Mouse (Mus musculus): ENCODE data around the gene Prkar1b. TPM values are rescaled to one million over a fixed set of nuclear protein-coding genes. Genes with fewer than 3 reads are reported as not detected.
A peak's percentile ranks its signal among the peaks of the same experiment; 100 is the strongest.

Prkar1b gene
- total RNA-seq, 4 experiments from 2014 or later = 2.1 to 2.7 (median 2.3) TPM

DNA sequence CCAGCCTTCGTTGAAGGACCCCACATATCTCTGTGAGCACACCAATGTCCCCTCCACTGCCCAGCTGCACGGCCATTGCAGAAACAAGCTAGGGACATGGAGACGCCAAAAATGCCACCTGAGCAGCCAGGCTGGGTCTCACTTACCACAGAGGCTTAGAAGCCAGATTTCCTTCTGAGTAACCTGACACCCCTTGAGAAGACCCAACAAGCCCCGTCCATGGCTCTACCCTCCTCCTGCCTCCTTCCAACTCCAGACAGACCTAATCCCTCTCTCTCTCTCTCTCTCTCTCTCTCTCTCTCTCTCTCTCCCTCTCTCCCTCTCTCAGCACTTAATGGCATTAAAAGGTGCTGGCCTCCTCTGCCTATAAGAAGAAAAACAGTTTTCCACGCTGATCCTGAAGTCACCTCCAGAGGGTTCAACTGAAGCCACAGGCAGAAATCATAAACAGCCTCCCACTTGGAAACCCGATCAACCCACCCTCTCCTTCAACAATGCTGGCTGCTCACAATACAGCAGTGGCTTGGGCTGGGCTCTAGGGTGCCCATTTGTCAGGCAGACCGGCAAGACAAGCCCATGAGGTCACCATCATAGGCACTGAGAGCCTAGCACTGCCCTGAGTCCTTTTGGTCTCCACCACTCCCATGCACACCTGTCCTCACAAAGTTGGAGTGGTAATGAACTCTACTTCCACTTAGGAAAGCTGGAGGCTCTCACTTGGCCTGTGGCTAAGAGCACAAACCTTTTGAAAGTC, 82.8 kb downstream of the Prkar1b start:
- no peak for DNase-seq (ENCODE audit: low spot score)

DNA sequence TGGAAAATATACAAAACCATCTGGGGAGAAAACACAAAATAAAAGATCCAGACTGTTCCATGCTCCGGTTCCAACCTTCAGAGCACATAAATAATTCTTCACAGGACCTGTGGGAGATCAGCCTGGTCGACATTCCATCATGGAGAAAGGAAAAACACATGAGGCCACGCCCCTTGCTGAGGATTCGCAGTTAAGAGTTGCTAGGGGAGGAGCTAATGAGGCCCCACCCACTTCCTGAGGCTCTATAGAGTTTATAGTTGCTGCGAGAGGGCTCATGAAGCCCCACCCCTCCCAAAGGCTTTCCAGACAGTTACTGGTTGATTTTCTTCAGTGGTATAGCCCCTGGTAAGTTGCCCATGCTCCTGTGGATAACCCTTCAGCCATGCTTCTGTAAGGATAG, 85.2 kb downstream of the Prkar1b start:
- no peak for DNase-seq (ENCODE audit: low spot score)

DNA sequence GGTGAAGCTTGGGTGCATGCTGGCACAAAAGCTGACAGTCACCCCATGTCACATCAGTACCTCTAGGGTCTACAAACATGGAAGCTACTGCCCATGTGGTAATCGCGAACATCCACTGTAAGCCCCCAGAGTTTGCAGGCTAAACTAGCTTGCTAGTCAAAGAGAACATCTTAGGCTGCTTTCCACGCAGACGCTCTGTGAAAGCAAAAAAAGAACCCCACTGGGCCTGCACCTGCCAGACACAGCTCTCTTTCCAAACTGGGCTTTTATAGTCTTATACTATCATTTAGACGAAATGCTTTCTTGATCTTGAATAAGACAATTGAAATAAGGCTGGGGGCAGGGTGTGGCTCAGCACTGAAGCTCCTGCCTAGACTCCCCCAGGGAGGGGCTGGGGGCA, 88.1 kb downstream of the Prkar1b start:
- no peak for DNase-seq (ENCODE audit: low spot score)

DNA sequence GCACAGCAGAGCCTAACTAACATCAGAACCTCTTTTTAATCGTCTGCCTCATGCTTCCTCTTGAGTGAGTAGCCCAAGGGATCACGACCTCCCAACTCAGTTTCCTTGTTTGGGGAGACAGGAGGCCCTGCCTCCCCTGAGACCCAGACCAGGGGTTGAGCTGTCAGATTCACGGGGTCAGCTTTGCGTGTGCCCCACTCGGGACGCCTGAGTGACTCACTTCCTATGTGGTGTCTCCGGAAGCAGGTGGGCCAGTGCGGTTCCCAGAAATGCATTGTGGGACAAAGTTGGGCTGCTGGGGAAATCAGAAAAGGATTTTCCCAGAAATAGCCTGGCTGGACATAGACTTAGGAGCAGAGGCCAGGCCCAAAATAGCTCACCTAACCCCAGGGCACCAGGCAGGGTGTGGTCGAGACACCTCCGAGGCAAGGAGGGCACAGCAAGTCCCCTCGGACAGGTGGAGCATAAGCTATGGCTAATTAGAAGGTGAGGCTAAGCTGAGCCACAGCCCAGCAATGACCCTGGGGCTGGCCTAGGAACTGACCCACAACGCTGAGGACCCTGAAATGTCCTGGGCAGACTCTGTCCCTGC, 89.2 kb downstream of the Prkar1b start:
- peak; percentile 17 for DNase-seq (ENCODE audit: low spot score)

DNA sequence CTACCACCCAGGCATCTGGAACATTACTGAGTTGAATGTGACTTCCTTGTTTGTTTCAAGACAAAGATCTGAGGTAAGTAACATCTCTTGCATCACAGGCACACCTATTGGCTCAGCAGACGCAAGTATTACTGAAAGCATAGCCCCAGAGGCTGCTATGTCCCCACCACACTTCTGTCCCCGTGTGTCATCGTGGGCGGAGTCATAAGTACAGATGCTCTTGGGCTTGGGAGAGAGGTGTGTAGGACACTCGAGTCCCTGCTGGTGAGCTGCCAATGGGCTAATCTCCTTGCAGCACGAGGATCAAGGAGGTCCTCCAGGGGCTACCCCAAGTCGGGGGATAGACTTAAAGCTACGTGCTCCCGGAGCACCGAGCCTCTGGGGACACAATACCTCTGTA, 96.6 kb downstream of the Prkar1b start:
- no peak for DNase-seq (ENCODE audit: low spot score)

DNA sequence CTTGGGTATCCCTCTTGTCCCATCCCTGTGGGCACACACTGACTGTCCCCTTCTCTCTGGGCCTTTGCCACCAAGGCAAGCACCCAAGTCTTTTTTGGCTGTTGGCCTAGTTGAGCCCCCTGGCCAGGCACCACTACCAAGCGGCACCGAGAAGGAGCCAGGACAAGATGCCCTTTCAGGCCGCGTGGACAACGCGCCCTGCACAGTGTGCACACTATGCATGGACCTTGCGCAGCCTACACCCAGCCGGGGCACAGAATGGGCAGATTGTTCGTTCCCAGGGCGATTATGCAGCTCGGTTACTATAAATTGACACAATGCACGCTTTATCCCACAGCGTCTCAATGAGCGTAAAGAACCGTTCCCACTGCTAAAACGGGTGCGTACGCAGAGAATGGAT, 98.5 kb downstream of the Prkar1b start:
- no peak for DNase-seq (ENCODE audit: low spot score)

DNA sequence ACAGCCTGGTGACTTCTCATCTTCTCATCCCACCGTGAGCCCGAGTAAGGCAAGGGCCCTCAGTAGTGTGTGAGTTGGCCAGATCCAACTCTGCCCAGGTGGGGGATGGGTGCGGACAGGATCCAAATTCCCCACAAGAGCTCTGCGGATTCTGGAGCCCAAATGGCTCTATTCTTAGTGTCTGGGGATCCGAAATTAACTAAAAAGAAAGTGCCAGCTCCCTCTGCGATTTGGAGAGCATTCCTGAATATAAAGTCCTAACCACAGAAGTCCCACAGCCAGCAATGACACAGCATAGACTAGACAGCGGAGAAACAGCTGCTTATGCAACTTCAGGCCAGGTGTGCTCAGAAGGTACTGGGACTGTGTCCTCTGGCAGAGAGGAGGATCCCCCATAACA, 100.4 kb downstream of the Prkar1b start:
- no peak for DNase-seq (ENCODE audit: low spot score)

DNA sequence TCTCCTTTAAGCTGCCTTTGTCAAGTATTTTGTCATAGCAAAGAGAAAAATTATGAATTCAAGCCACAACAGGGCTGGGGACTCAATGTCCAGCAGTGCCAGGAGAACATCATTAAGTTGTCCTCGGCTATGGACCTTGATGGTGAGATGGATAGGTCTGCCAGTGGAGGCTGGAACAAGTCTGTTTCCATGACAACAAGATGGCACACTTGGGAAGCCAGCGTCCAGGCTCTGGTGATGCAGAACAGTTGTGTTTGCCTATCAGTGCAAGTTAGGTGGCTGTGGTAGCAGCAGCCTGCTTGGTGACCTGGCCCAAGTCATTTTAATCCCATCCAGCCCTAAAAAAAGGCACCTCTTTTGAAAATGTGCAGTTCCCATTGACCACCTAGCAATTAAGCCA, 102.6 kb downstream of the Prkar1b start:
- DNase-seq (ENCODE audit: low spot score) = no peak

DNA sequence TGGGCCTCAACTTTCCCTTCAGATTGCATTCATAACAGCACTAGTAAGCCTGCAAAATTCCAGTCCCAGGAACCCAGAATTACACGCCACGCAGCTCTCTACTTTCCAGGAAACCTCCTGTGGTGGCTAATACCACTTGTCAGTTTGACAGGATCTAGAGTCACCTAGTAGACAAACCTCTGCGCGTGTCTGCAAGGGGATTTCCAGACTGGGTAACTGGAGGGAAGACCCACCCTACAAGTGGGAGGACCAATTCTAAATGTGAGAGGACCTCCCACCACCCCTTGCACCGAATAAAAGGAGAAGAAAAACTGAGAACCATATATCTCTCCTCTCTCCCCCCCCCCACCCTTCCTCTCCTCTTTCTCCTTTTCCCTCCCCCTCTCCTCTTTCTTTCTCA, 103.2 kb downstream of the Prkar1b start:
- no peak for DNase-seq (ENCODE audit: low spot score)

DNA sequence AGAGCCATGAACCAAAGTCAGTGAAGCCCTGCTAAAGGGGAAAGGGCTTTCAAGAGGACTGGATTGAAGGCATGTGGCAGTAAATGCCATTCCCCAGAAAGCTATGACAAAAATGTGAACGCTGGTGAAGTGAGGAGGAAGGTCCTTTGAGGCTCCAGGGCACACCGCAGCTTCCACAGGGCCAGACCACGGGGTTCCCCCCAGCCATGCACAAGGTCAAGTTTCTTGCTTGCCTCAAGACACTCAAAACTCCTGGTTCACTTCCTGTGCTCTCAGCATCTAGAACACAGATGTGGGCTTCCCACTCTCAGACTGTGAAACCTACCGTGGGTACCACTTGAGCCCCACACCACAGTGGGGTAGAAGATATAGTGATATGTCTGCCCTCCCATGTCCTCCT, 106.3 kb downstream of the Prkar1b start:
- no peak for DNase-seq (ENCODE audit: low spot score)

DNA sequence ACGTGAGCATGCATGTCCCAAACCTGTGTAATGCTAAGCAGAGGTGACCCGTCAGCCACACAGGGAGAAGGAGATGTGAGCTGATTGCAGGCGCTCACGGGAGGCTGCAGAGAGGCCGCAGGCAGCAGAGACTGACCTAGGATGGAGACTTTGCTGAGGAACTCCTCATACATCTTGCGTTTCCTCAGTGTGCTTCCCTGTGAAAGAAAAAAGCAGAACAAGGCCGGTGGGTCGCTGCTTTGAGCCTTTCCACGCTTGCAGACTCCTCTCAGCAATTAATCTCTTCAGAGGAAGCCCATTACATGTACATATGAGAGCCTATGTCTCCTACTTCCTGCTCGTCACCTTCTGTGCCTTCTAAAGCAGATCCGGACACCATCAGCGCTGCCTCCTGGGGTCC, 107.5 kb downstream of the Prkar1b start:
- DNase-seq (ENCODE audit: low spot score) = no peak

DNA sequence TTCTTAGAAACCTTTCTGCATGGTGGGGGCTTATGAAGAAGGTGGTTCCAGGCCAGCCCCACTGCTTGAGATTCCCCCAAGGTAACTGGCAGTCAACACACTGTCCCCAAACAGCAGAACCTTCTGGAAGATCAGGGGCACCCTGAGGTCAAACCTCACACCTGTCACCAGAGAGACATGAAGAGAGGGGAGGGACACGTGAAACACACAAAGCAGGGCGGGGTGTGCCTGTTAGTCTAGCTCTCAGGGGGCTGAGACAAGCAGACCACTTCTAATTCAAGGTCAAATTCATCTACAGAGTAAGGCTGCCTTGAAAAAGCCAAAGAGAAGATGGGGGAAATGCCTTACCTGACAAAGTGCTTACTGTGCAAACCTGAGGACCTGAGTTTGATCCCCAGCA, 114.6 kb downstream of the Prkar1b start:
- no peak for DNase-seq (ENCODE audit: low spot score)

DNA sequence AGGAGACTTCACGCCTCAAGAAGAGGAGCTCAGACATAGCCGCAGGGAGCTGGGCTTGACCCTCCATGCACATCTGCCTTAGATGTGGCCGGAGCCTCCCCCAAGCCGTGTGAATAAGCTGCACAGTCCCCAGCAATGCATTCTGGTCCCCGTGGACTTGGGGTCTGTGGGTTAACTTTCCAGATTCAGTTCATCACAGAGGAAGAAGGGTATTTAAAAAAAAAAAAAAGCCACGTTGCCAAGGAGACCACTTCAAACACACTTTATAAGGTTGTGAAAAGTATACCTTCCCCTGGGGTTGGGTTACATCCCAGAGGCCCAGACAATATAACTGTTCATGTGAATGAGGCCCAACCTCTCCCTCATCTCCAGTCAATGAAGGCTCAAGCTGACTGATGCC, 115.1 kb downstream of the Prkar1b start:
- no peak for DNase-seq (ENCODE audit: low spot score)

DNA sequence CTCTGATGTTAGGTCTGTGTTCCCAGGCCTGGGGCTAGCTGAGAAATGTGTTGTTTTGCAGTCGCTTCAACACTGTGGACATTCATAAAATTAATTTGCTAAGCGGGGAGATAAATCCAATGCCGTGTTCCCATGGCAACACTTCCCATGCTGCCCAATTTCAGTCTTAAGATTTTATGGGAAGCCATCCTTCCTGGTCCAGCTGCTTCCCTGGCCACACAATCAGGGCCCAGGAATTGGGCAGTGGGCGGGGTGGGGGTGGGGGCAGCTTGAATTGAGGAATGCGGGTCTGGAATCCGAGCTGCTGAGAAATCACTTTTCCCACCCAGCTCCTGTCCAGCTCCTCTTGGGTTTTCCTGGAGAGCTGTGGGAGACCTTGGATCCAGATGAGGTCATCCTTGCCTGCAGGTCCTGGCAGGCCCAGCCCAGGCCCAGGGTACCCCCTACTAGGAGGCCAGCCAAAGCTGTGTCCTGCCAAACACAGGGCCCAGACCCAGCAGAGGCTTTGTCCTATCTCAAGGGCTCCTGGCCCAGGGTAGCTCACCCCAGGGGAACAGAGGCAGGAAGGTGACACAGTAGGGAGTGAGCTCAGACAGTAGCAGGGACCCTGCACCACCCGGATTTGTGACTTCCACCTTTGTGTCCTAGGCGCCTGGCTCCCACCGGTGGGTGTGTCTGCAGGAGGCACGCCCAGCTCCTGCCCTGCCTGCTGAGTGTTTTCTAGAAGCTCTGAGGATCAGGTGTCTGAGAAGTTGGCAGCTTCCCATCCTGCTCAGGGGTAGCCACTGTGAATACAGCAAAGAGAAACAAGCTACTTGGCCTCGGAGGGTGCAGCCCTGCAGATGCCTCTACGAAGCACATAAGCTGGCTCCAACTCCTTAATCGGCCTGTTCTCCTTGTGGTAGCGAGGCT, 116.1 kb downstream of the Prkar1b start:
- no peak for DNase-seq (ENCODE audit: low spot score)

DNA sequence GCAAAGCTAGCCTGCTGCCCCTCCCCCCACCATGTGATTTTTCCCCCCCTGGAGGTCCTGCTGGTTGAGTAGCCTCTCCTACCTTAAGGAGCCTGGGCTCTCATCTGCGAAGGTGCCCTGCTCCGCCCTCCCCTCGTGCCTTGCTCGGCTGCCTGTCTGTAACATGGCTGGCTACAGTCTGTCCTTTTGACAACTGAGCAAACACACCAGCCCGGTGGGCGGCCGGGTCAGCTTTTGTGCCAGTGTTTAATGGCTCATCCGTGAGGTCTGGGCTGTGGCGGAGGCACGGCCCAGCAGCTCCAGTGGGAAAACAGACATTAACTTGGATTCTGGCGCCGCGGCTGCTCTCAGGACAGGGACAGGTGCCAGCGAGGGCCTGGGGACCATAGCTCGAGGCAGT, 122.2 kb downstream of the Prkar1b start:
- no peak for DNase-seq (ENCODE audit: low spot score)

DNA sequence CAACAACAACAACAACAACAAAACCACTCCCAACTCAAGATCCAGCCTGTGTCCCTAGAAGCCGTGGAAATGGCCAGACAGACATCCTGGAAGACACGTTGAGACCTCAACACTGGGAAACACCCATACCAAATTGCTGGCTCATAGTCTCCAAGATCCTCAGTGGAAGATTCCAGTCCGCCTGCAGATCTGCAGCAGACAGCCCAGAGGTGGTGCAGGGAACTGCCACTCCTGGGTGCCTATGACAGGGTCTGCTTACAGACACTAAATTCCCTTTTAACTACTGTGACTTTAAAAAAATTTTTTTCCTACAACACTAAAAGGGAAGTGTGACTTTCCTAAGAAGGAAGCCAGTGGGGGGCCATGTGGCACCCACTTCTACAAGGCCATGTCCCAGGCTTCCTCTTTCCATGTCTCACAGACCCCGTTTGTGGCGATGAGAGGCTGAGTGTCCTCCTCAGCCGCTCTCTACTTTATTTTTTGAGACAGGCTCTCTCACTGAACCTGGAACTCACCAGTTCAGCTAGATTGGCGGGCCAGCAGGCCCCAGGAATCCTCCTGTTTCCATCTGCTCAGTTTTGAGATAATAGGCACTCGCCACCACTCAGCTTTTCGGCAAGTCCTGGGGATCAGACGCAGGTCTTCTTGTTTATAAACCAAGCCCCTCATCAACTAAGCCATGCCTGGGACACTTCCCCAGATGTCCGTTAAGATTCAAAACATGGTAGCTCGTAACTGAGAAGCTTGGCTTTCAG, 125.3 kb downstream of the Prkar1b start:
- DNase-seq (ENCODE audit: low spot score) = peak; percentile 21

DNA sequence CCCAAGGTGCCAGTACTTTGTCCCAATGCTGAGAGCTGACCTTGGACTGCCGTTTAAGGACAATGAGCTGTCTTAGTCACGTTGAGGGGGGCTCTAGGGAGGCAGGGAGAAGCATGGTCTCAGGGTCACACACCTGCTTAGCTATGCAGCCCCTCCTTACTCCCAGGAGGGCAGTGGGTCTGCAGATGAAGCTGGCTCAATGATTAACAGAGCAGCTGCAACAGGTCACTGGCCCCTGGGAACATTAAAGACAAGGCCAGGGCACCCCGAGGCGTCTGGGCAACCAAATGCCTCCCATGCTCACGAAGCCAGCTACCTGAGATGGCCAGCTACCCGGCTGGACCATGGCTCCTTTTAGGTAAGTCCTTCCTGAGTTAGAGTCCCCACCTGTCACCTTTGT, 129.2 kb downstream of the Prkar1b start:
- no peak for DNase-seq (ENCODE audit: low spot score)

DNA sequence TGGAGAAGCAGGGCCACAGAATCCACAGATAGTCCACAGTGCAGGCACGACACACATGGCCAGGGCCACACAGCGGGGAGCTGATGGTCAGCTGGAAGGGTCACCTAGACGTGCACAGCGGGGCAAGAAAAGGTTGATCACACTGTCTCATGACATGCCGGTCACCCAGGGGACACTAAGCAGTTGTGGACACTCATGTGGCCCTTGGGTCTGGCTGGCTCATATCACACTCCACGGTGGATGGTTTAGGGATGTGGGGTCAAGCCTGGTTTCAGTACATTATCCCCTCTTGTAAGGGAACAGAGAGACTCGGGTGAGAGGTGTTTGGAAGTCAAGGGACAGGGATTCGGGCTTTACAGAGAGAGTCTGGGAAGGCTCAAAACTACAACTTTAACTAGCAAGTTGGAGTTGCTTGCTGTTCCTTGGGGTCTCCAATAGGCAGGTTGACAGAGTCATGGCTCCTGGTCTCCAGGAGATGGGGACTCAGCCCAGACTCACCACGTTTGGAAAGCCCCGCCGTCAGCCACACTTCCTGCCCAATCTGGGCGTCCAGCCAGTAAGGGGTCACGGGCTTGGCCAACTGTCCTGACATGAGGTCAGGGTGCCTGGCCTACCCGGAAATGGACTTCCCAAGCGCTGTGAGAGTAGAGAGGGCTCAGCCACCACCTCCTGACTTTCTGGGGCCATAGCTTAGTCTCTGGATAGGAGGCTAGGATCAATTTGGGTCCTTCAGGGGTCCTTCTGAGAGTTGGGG, 132.3 kb downstream of the Prkar1b start:
- DNase-seq (ENCODE audit: low spot score) = peak; percentile 87

DNA sequence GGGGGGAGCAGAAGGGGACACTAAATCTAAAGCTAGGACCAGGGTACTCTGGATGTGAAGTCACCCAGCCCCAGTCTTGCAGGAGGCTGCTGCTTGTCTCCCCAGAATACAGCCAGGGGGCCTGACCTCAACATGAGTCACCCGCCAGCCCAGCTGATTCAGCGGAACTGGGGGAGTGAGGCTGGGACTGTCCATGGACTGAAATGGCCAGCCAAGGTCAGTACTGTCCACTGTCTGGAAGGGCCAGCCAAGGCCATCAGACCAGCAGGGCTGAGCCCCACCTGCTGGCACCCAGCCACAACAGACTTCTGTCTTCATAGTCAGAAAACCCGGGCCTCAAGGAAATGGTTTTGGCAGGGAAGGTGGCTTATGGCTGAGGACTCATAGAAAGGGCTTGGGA, 134.7 kb downstream of the Prkar1b start:
- DNase-seq (ENCODE audit: low spot score) = peak; percentile 73

DNA sequence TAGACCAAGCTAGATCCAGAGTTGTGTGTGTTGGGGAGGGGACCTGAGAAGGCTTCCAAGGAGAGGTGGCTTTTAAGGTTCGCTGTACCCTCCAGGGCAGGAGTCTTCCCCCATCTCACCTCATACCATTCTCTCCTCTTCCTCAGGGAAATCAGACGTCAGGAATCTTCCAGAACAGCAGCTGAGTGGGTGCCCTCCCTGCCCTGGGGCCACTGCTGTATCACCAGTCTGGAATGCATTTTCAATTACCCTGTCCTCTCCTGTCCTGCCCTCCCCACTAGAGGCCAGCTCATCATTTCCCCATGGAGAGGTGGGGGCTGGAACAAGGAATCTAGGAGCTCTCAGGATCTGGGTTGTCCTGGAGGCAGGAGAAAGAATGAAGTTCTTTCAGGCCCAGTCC, 139.2 kb downstream of the Prkar1b start:
- no peak for DNase-seq (ENCODE audit: low spot score)

DNA sequence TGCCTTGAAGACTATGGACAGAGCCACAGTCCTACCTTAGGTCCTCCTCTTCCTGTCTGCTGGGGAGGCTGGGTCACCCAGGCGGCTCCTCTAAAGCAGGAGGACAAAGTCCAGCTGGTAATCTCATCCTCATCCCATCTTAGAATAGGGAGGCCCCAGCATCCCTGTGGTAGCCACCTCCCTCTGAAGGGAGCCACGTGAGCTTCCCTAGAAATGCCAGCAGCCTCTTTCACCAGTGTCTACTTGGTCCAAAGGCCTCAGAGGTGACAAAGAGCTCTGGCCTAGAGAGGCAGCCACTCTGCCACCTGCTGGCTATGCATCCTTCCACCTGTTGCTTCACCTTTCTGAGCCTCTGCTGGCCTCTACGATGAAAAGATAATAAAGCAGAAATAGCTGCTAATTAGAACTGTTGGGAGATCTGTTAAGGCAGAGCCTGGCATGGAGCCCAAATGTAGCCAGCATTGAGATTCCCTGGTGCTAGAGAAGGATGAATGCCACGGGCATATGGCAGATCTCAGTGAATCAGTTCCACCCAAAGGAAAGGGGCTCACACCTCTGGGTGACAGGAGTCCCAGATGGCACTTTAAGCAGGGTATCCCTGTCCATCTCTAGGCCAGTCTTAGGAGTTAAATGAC, 142.5 kb downstream of the Prkar1b start:
- DNase-seq (ENCODE audit: low spot score) = no peak
